Mouse (Mus musculus) cerebral cortex, adult 2 months (tissue): Measurements from ENCODE around the gene Kctd2.

Experiments
- WGBS: fragments of 180-500 bp; shearing (Covaris S2); methylation state at CpG from one replicate; pipeline ENCODE4 v1.1.7; 2018; 5-methylcytosine and 5-hydroxymethylcytosine counted together

The Kctd2 gene

GRCm38 (mm10) chr11:115400630-115401391 lies 19.1 kb upstream of the Kctd2 start:
- WGBS = 21% methylated on average over 11 of the region's 11 CpGs

GRCm38 (mm10) chr11:115403338-115404124 lies 16.4 kb upstream of the Kctd2 start, which contains the start of gene Mrpl58:
TSS of gene Mrpl58 (plus strand) at chr11:115403752.
- WGBS = 4% methylated on average over 46 of the region's 50 CpGs

- 96% methylated on average over 6 of the region's 6 CpGs for WGBS
Measured at GRCm38 (mm10) chr11:115405723-115406122, 14.2 kb upstream of the Kctd2 start.

- 74% methylated on average over 17 of the region's 17 CpGs for WGBS
Measured at GRCm38 (mm10) chr11:115406858-115407401, 13.0 kb upstream of the Kctd2 start.

GRCm38 (mm10) chr11:115408266-115408920 lies 11.5 kb upstream of the Kctd2 start:
- WGBS = 74% methylated on average over 6 of the region's 6 CpGs

- WGBS = 48% methylated on average over 7 of the region's 7 CpGs
Measured at GRCm38 (mm10) chr11:115409556-115409955, 10.4 kb upstream of the Kctd2 start.

- 1% methylated on average over 45 of the region's 45 CpGs for WGBS
Measured at GRCm38 (mm10) chr11:115420336-115421190, 635 bp downstream of the Kctd2 start.

GRCm38 (mm10) chr11:115421328-115421727 lies 1.4 kb downstream of the Kctd2 start:
- WGBS = 32% methylated on average over 1 of the region's 1 CpGs

GRCm38 (mm10) chr11:115421972-115422371 lies 2.0 kb downstream of the Kctd2 start:
- WGBS = 88% methylated on average over 16 of the region's 16 CpGs

- WGBS = 85% methylated on average over 3 of the region's 3 CpGs
Measured at GRCm38 (mm10) chr11:115423091-115423490, 3.2 kb downstream of the Kctd2 start.

- WGBS = 71% methylated on average over 7 of the region's 7 CpGs
Measured at GRCm38 (mm10) chr11:115424666-115425065, 4.7 kb downstream of the Kctd2 start.

GRCm38 (mm10) chr11:115425671-115426070 lies 5.7 kb downstream of the Kctd2 start:
- 85% methylated on average over 6 of the region's 6 CpGs for WGBS

GRCm38 (mm10) chr11:115427482-115428331 lies 7.8 kb downstream of the Kctd2 start:
- WGBS = 15% methylated on average over 20 of the region's 20 CpGs

GRCm38 (mm10) chr11:115429307-115429706 lies 9.4 kb downstream of the Kctd2 start:
- WGBS = 44% methylated on average over 7 of the region's 7 CpGs

- WGBS = 95% methylated on average over 6 of the region's 6 CpGs
Measured at GRCm38 (mm10) chr11:115430561-115430960, 10.6 kb downstream of the Kctd2 start.

- 65% methylated on average over 4 of the region's 4 CpGs for WGBS
Measured at GRCm38 (mm10) chr11:115432814-115433213, 12.9 kb downstream of the Kctd2 start.

- 88% methylated on average over 6 of the region's 6 CpGs for WGBS
Measured at GRCm38 (mm10) chr11:115433342-115433741, 13.4 kb downstream of the Kctd2 start.

- 12% methylated on average over 31 of the region's 31 CpGs for WGBS
Measured at GRCm38 (mm10) chr11:115435596-115436337, 15.8 kb downstream of the Kctd2 start.

- WGBS = 50% methylated on average over 5 of the region's 5 CpGs
Measured at GRCm38 (mm10) chr11:115437571-115438122, 17.7 kb downstream of the Kctd2 start.
